Mouse (Mus musculus): Measurements from ENCODE around the gene Rdh12. TPM values are rescaled to one million over a fixed set of nuclear protein-coding genes. Genes with fewer than 3 reads are reported as not detected.

The Rdh12 gene
- polyA plus RNA-seq, 1 experiment from 2014 or later, result 0.32 TPM

- Histone ChIP-seq H3K9me3 (ENCODE audit: control insufficient read depth, low read length) (no peaks in the 10 kb centered on the region), H3K27me3 (ENCODE audit: control insufficient read depth, insufficient read depth, low read length) (no peaks in the 10 kb centered on the region), H3K4me3 (ENCODE audit: control insufficient read depth in 1 of 2, insufficient read depth in 1 of 2, low read depth in 1 of 2, low read length in 2 of 2) (no peak overlapping the region), H3K36me3 (ENCODE audit: control insufficient read depth, insufficient read depth, low read length) (peaks cover 89% of the 10 kb centered on the region), H3K9ac (ENCODE audit: low read length) (no peak overlapping the region), H3K4me2 (ENCODE audit: low read length) (no peak overlapping the region), H3K27ac (replicated peaks in 1 of 2; ENCODE audit: control insufficient read depth in 1 of 2, insufficient read depth in 1 of 2, low read depth in 2 of 2, low read length in 2 of 2) (no peak overlapping the region), H3K4me1 (ENCODE audit: control insufficient read depth in 2 of 2, insufficient read depth in 2 of 2, low read length in 2 of 2) (no peaks in the 10 kb centered on the region)
- WGBS, result 86% methylated on average over 9 of the region's 9 CpGs
- no peak for ATAC-seq (ENCODE audit: insufficient number of reproducible peaks, insufficient read depth, low FRiP score, low read depth)
Measured at GRCm38 (mm10) chr12:79253294-79254053, 44.8 kb downstream of the Rdh12 start.

- Histone ChIP-seq H3K4me1 (ENCODE audit: control insufficient read depth in 2 of 2, insufficient read depth in 2 of 2, low read length in 2 of 2) (no peaks in the 10 kb centered on the region), H3K4me2 (ENCODE audit: low read length) (no peak overlapping the region), H3K27ac (replicated peaks in 1 of 2; ENCODE audit: control insufficient read depth in 1 of 2, insufficient read depth in 1 of 2, low read depth in 2 of 2, low read length in 2 of 2) (no peak overlapping the region), H3K4me3 (ENCODE audit: control insufficient read depth in 1 of 2, insufficient read depth in 1 of 2, low read depth in 1 of 2, low read length in 2 of 2) (no peak overlapping the region), H3K9me3 (ENCODE audit: control insufficient read depth, low read length) (no peaks in the 10 kb centered on the region), H3K9ac (ENCODE audit: low read length) (no peak overlapping the region), H3K36me3 (ENCODE audit: control insufficient read depth, insufficient read depth, low read length) (peaks cover 84% of the 10 kb centered on the region), H3K27me3 (ENCODE audit: control insufficient read depth, insufficient read depth, low read length) (no peaks in the 10 kb centered on the region)
- no peak for ATAC-seq (ENCODE audit: insufficient number of reproducible peaks, insufficient read depth, low FRiP score, low read depth)
- 94% methylated on average over 10 of the region's 10 CpGs for WGBS
Measured at GRCm38 (mm10) chr12:79254975-79255374, 46.3 kb downstream of the Rdh12 start.

- 90% methylated on average over 2 of the region's 2 CpGs for WGBS
- H3K4me3 ChIP-seq (ENCODE audit: control insufficient read depth in 1 of 2, insufficient read depth in 1 of 2, low read depth in 1 of 2, low read length in 2 of 2), result no peak overlapping the region
Measured at GRCm38 (mm10) chr12:79260154-79260553, 51.4 kb downstream of the Rdh12 start.

DNA sequence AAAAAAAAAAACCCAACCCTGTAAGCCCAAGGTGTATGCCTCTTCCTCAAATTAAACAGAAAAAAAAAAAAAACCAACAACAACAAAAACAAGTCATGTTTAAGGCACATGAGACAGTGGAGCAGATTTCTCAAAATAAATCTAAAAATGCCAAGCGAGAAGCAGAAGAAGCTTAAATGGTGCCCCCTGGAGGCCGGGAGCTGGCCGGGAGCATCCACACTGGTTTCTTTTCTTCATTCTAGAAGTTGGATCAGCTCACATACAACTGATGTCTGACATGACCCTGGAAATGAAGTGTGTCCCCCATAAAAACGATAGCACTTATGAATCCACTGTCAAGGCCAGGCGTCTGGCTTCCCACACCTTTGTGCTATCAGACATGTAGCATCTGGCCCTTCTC, 52.3 kb downstream of the Rdh12 start:
- no peak for ATAC-seq (ENCODE audit: insufficient number of reproducible peaks, insufficient read depth, low FRiP score, low read depth)
- peaks cover 90% of the 10 kb centered on the region for H3K36me3 ChIP-seq (ENCODE audit: control insufficient read depth, insufficient read depth, low read length)

More at GRCm38 (mm10) chr12:79260154-79260553, 51.4 kb downstream of the Rdh12 start:
- no peaks in the 10 kb centered on the region for H3K27me3 ChIP-seq (ENCODE audit: control insufficient read depth, insufficient read depth, low read length)
- no peaks in the 10 kb centered on the region for H3K9me3 ChIP-seq (ENCODE audit: control insufficient read depth, low read length)
- H3K4me1 ChIP-seq (ENCODE audit: control insufficient read depth in 2 of 2, insufficient read depth in 2 of 2, low read length in 2 of 2), result no peaks in the 10 kb centered on the region
- H3K9ac ChIP-seq (ENCODE audit: low read length), result no peak overlapping the region
- no peak overlapping the region for H3K27ac ChIP-seq (replicated peaks in 1 of 2; ENCODE audit: control insufficient read depth in 1 of 2, insufficient read depth in 1 of 2, low read depth in 2 of 2, low read length in 2 of 2)
- no peak overlapping the region for H3K4me2 ChIP-seq (ENCODE audit: low read length)
- H3K36me3 ChIP-seq (ENCODE audit: control insufficient read depth, insufficient read depth, low read length), result peaks cover 88% of the 10 kb centered on the region
- no peak for ATAC-seq (ENCODE audit: insufficient number of reproducible peaks, insufficient read depth, low FRiP score, low read depth)

More for the DNA sequence above, 52.3 kb downstream of the Rdh12 start:
- H3K4me2 ChIP-seq (ENCODE audit: low read length), result no peak overlapping the region
- H3K9me3 ChIP-seq (ENCODE audit: control insufficient read depth, low read length), result no peaks in the 10 kb centered on the region
- no peaks in the 10 kb centered on the region for H3K4me1 ChIP-seq (ENCODE audit: control insufficient read depth in 2 of 2, insufficient read depth in 2 of 2, low read length in 2 of 2)
- WGBS, result 50% methylated on average over 5 of the region's 5 CpGs
- H3K27ac ChIP-seq (replicated peaks in 1 of 2; ENCODE audit: control insufficient read depth in 1 of 2, insufficient read depth in 1 of 2, low read depth in 2 of 2, low read length in 2 of 2), result no peak overlapping the region
- no peaks in the 10 kb centered on the region for H3K27me3 ChIP-seq (ENCODE audit: control insufficient read depth, insufficient read depth, low read length)
- no peak overlapping the region for H3K9ac ChIP-seq (ENCODE audit: low read length)
- no peak overlapping the region for H3K4me3 ChIP-seq (ENCODE audit: control insufficient read depth in 1 of 2, insufficient read depth in 1 of 2, low read depth in 1 of 2, low read length in 2 of 2)

Other genes with a start within 250 kb of the Rdh12 start
- 1.8 and 2.2 TPM in 2 replicates for gene Tmem229b, start 201.3 kb upstream of the Rdh12 start, polyA plus RNA-seq (2014; fragmentation: Nextera tagmentation; extraction: Ambion mirVana)
- gene Plekhh1, start 179.8 kb upstream of the Rdh12 start, polyA plus RNA-seq (2014; fragmentation: Nextera tagmentation; extraction: Ambion mirVana), result 2.4 and 2.6 TPM in 2 replicates
- 14.3 and 14.8 TPM in 2 replicates for gene Pigh, start 119.3 kb upstream of the Rdh12 start, polyA plus RNA-seq (2014; fragmentation: Nextera tagmentation; extraction: Ambion mirVana)
- gene Arg2, start 78.1 kb upstream of the Rdh12 start, polyA plus RNA-seq (2014; fragmentation: Nextera tagmentation; extraction: Ambion mirVana), result 0.14 and 0.28 TPM in 2 replicates
- gene Vti1b, start 36.2 kb upstream of the Rdh12 start, polyA plus RNA-seq (2014; fragmentation: Nextera tagmentation; extraction: Ambion mirVana), result 88.9 and 89.1 TPM in 2 replicates
- gene Rdh11, start 16.6 kb upstream of the Rdh12 start, polyA plus RNA-seq (2014; fragmentation: Nextera tagmentation; extraction: Ambion mirVana), result 14.8 and 16.7 TPM in 2 replicates
- 11.1 and 11.2 TPM in 2 replicates for gene Zfyve26, start 87.4 kb downstream of the Rdh12 start, polyA plus RNA-seq (2014; fragmentation: Nextera tagmentation; extraction: Ambion mirVana)
- gene Rad51b, start 88.4 kb downstream of the Rdh12 start, polyA plus RNA-seq (2014; fragmentation: Nextera tagmentation; extraction: Ambion mirVana), result 4.2 and 4.4 TPM in 2 replicates

Data from heart, embryonic 14.5 days (tissue).